Mouse (Mus musculus) fat pad, adult 2 months (tissue): ENCODE measurements around the gene Sh2d5.
A peak's percentile ranks its signal among the peaks of the same experiment; 100 is the strongest.

Experiments used
- DNase-seq: peaks from one replicate; pipeline ENCODE4 v3.0.0-alpha.2; 2011; ENCODE audit warnings: low read depth, low spot score; ENCODE audit errors: extremely low read depth

Gene Sh2d5

GRCm38 (mm10) chr4:138250088-138250960 is at the start of gene Sh2d5, which contains the start of gene Kif17:
Gene Sh2d5, plus strand, starts transcription at chr4:138250403.
Gene Kif17, plus strand, starts transcription at chr4:138250435.
- no peak for DNase-seq

- no peak for DNase-seq
Measured at GRCm38 (mm10) chr4:138200769-138201168, 49.4 kb upstream of the Sh2d5 start.

- DNase-seq: peak; percentile 70
Measured at GRCm38 (mm10) chr4:138201696-138202095, 48.5 kb upstream of the Sh2d5 start.

- no peak for DNase-seq
Measured at GRCm38 (mm10) chr4:138210116-138210515, 40.1 kb upstream of the Sh2d5 start.

GRCm38 (mm10) chr4:138213861-138214260 is 36.3 kb upstream of the Sh2d5 start:
- no peak for DNase-seq

- DNase-seq: no peak
Measured at GRCm38 (mm10) chr4:138215671-138216199, 34.5 kb upstream of the Sh2d5 start.

- DNase-seq: no peak
Measured at GRCm38 (mm10) chr4:138216200-138216890, 33.9 kb upstream of the Sh2d5 start, which contains the start of gene Hp1bp3. Gene Hp1bp3, plus strand, starts transcription at chr4:138216296.

- DNase-seq: peak; percentile 55
Measured at GRCm38 (mm10) chr4:138216891-138217392, 33.3 kb upstream of the Sh2d5 start.

- no peak for DNase-seq
Measured at GRCm38 (mm10) chr4:138217441-138217840, 32.8 kb upstream of the Sh2d5 start.

GRCm38 (mm10) chr4:138217951-138218685 is 32.1 kb upstream of the Sh2d5 start:
- no peak for DNase-seq

- no peak for DNase-seq
Measured at GRCm38 (mm10) chr4:138219331-138219730, 30.9 kb upstream of the Sh2d5 start.

- no peak for DNase-seq
Measured at GRCm38 (mm10) chr4:138220761-138221160, 29.4 kb upstream of the Sh2d5 start.

- no peak for DNase-seq
Measured at GRCm38 (mm10) chr4:138221406-138221805, 28.8 kb upstream of the Sh2d5 start.

GRCm38 (mm10) chr4:138222396-138222795 is 27.8 kb upstream of the Sh2d5 start:
- DNase-seq: no peak

- DNase-seq: no peak
Measured at GRCm38 (mm10) chr4:138223623-138224022, 26.6 kb upstream of the Sh2d5 start.

- DNase-seq: peak; percentile 28
Measured at GRCm38 (mm10) chr4:138246756-138247665, 3.2 kb upstream of the Sh2d5 start.

GRCm38 (mm10) chr4:138251819-138252218 is 1.6 kb downstream of the Sh2d5 start:
- DNase-seq: no peak

- no peak for DNase-seq
Measured at GRCm38 (mm10) chr4:138252231-138252630, 2.0 kb downstream of the Sh2d5 start.

GRCm38 (mm10) chr4:138257116-138257687 is 7.0 kb downstream of the Sh2d5 start:
- no peak for DNase-seq
